8 mouse cellular contexts compared by ENCODE assay signal in genomic region chr1:119504260-119505062, GRCm38 (mm10). TPM values are rescaled to one million over a fixed set of nuclear protein-coding genes. Genes with fewer than 3 reads are reported as not detected.
DNase-seq lines count a peak whose midpoint lies in the region; ATAC-seq and TF ChIP-seq lines count a peak whose summit lies in the region.

Ralb (minus strand) TSS chr1:119504794.

- H3K4me3 ChIP-seq in MEL (ENCODE audit: control insufficient read depth in 1 of 2, insufficient read depth in 1 of 2, low read depth in 2 of 2, low read length in 2 of 2), result peak within 1 kb of the TSS; percentile 71 to 72
- H3K4me3 ChIP-seq in cerebellum, adult 2 months (replicated peaks; ENCODE audit: insufficient read depth, low read depth, low read length), result peak within 1 kb of the TSS; percentile 71
- H3K4me3 ChIP-seq in forebrain, postnatal 0 days (ENCODE audit: low read depth, low read length), result peak within 1 kb of the TSS; percentile 79
- H3K4me3 ChIP-seq in lung, embryonic 15.5 days, result peak within 1 kb of the TSS; percentile 73

- peaks cover 0 to 5% of the 10 kb centered on the region in 2 experiments; a peak in 1 of 4 replicates for H3K36me3 ChIP-seq in MEL (ENCODE audit: control insufficient read depth in 1 of 2, insufficient read depth in 2 of 2, low read length in 2 of 2)
- no peaks in the 10 kb centered on the region for H3K36me3 ChIP-seq in forebrain, postnatal 0 days (ENCODE audit: insufficient read depth)
- H3K36me3 ChIP-seq in lung, embryonic 15.5 days, result peaks cover 15% of the 10 kb centered on the region; the same call in 1 of the 2 replicates

- peak; percentile 99 for DNase-seq in MEL (ENCODE audit: low read depth, low spot score)
- peak; percentile 94 to 97 for DNase-seq in cerebellum, adult 2 months
- DNase-seq in forebrain, postnatal 0 days, result peak; percentile 94
- peak; percentile 98 for DNase-seq in heart, postnatal 4 days
- peak; percentile 96 to 98 for DNase-seq in layer of hippocampus, adult 8-10 months (ENCODE audit: low spot score in 2 of 2)
- DNase-seq in ovary, adult 18-20 months (ENCODE audit: low spot score), result peak; percentile 99
- peak; percentile 93 for DNase-seq in thymus, postnatal 0 days (ENCODE audit: low spot score)

- TF ChIP-seq EP300 in MEL (IDR thresholded peaks at IDR 0.05; ENCODE audit: low read depth in 1 of 2, low read length in 2 of 2), result 0 out of 4 replicates have a peak, but pooled peaks of 1 of the 2 experiments have one; percentile 4

- peak within 1 kb of the TSS; percentile 67 for H3K27ac ChIP-seq in MEL (ENCODE audit: control insufficient read depth, low read depth, low read length)
- H3K27ac ChIP-seq in cerebellum, adult 2 months (ENCODE audit: insufficient read depth, low read length), result peak within 1 kb of the TSS; percentile 26; the same call in 1 of the 2 replicates
- H3K27ac ChIP-seq in forebrain, postnatal 0 days (ENCODE audit: low read depth, low read length), result peak within 1 kb of the TSS; percentile 59; the same call in 1 of the 2 replicates
- peak within 1 kb of the TSS; percentile 85 for H3K27ac ChIP-seq in lung, embryonic 15.5 days

- ATAC-seq in forebrain, postnatal 0 days, result peak; percentile 98
- peak; percentile 96 for ATAC-seq in lung, embryonic 15.5 days (ENCODE audit: borderline replicate concordance, extremely low read depth, low FRiP score, low TSS enrichment)

- H3K27me3 ChIP-seq in MEL (ENCODE audit: control insufficient read depth in 1 of 2, insufficient read depth in 2 of 2, low read length in 2 of 2), result no peaks in the 10 kb centered on the region
- no peaks in the 10 kb centered on the region for H3K27me3 ChIP-seq in cerebellum, adult 2 months (ENCODE audit: control insufficient read depth, insufficient read depth, low read length)
- H3K27me3 ChIP-seq in forebrain, postnatal 0 days (ENCODE audit: insufficient read depth, low read length), result no peaks in the 10 kb centered on the region
- H3K27me3 ChIP-seq in lung, embryonic 15.5 days, result no peaks in the 10 kb centered on the region

- peaks cover 0 to 21% of the 10 kb centered on the region in 2 experiments; a peak in 2 of 4 replicates for H3K4me1 ChIP-seq in MEL (ENCODE audit: control insufficient read depth in 1 of 2, insufficient read depth in 2 of 2, low read length in 2 of 2)
- no peaks in the 10 kb centered on the region for H3K4me1 ChIP-seq in cerebellum, adult 2 months (ENCODE audit: control insufficient read depth, insufficient read depth, low read length)
- peaks cover 8% of the 10 kb centered on the region; the same call in 1 of the 2 replicates for H3K4me1 ChIP-seq in forebrain, postnatal 0 days (ENCODE audit: insufficient read depth)
- peaks cover 54% of the 10 kb centered on the region for H3K4me1 ChIP-seq in lung, embryonic 15.5 days

- under 1% methylated on average over 57 of the region's 57 CpGs for WGBS in cerebellum, adult 2 months
- WGBS in forebrain, postnatal 0 days, result 3% methylated on average over 57 of the region's 57 CpGs
- under 1% methylated on average over 57 of the region's 57 CpGs for WGBS in lung, embryonic 15.5 days

- H3K79me2 ChIP-seq in MEL (ENCODE audit: control insufficient read depth, insufficient read depth, low read length, poor library complexity), result peaks cover 5% of the 10 kb centered on the region; the same call in 1 of the 2 replicates

- H3K9me3 ChIP-seq in MEL (replicated peaks; ENCODE audit: insufficient read depth, low read length), result no peaks in the 10 kb centered on the region
- no peaks in the 10 kb centered on the region for H3K9me3 ChIP-seq in forebrain, postnatal 0 days (ENCODE audit: low read length)
- H3K9me3 ChIP-seq in lung, embryonic 15.5 days, result no peaks in the 10 kb centered on the region

- peak within 1 kb of the TSS; percentile 89 for H3K4me2 ChIP-seq in forebrain, postnatal 0 days (ENCODE audit: low read depth)
- peak within 1 kb of the TSS; percentile 58 for H3K4me2 ChIP-seq in lung, embryonic 15.5 days

- H3K9ac ChIP-seq in MEL (ENCODE audit: control insufficient read depth, low read depth, low read length, poor library complexity, severe bottlenecking), result peak within 1 kb of the TSS; percentile 74
- peak within 1 kb of the TSS; percentile 83 for H3K9ac ChIP-seq in forebrain, postnatal 0 days
- H3K9ac ChIP-seq in lung, embryonic 15.5 days, result peak within 1 kb of the TSS; percentile 76

- no peak for TF ChIP-seq RAD21 in MEL (IDR thresholded peaks at IDR 0.05; ENCODE audit: low read depth, low read length)

- TF ChIP-seq POLR2A in MEL (IDR thresholded peaks at IDR 0.05; ENCODE audit: control insufficient read depth in 1 of 2, insufficient read depth in 1 of 2, low read depth in 1 of 2, low read length in 2 of 2, poor library complexity in 1 of 2), result peak; percentile 52 to 63; a peak in 2 of 4 replicates
- 0 out of 2 replicates have a peak, but pooled peaks have one; percentile 26 for TF ChIP-seq POLR2A in cerebellum, adult 2 months (IDR thresholded peaks at IDR 0.05; ENCODE audit: borderline replicate concordance, insufficient read depth, low read length)

- TF ChIP-seq CTCF in MEL (IDR thresholded peaks at IDR 0.05 in 2 of 3, conservative IDR thresholded peaks at IDR 0.05 in 1 of 3; ENCODE audit: control insufficient read depth in 1 of 3, insufficient read depth in 1 of 3, low read depth in 2 of 3, low read length in 3 of 3, poor library complexity in 1 of 3, severe bottlenecking in 1 of 3), result no peak
- TF ChIP-seq CTCF in cerebellum, adult 2 months (IDR thresholded peaks at IDR 0.05; ENCODE audit: borderline replicate concordance, insufficient read depth, low read depth, low read length), result no peak
- 0 out of 2 replicates have a peak, but pooled peaks have one; percentile 1 for TF ChIP-seq CTCF in forebrain, postnatal 0 days (IDR thresholded peaks at IDR 0.05; ENCODE audit: low read depth)

TF ChIP-seq in MEL, 35 proteins besides CTCF, POLR2A, EP300 and RAD21 (continues in another document):
- TF ChIP-seq BHLHE40 (IDR thresholded peaks at IDR 0.05; ENCODE audit: borderline replicate concordance, low read depth, low read length) (peak; percentile 97), MYC (IDR thresholded peaks at IDR 0.05; ENCODE audit: low read depth, low read length) (peak; percentile 60; the same call in 1 of the 2 replicates), MAZ (IDR thresholded peaks at IDR 0.05; ENCODE audit: low read depth, low read length) (no peak), MYB (IDR thresholded peaks at IDR 0.05; ENCODE audit: low read depth, low read length) (no peak), JUND (IDR thresholded peaks at IDR 0.05; ENCODE audit: low read depth, low read length) (no peak), E2F4 (IDR thresholded peaks at IDR 0.05; ENCODE audit: borderline replicate concordance, low read depth, low read length) (no peak), RCOR1 (IDR thresholded peaks at IDR 0.05; ENCODE audit: low read depth, low read length) (no peak), UBTF (IDR thresholded peaks at IDR 0.05; ENCODE audit: borderline replicate concordance, insufficient read depth, low read depth, low read length) (no peak), ELF1 (IDR thresholded peaks at IDR 0.05; ENCODE audit: low read depth, low read length) (peak; percentile 42; the same call in 1 of the 2 replicates), NRF1 (IDR thresholded peaks at IDR 0.05; ENCODE audit: insufficient read depth, low read depth, low read length, poor library complexity, severe bottlenecking) (0 out of 2 replicates have a peak, but pooled peaks have one; percentile 15), MAFK (IDR thresholded peaks at IDR 0.05; ENCODE audit: borderline replicate concordance, low read depth, low read length) (no peak), TCF12 (IDR thresholded peaks at IDR 0.05; ENCODE audit: low read depth, low read length) (no peak), CHD1 (IDR thresholded peaks at IDR 0.05; ENCODE audit: low read depth, low read length) (no peak), TAL1 (IDR thresholded peaks at IDR 0.05; ENCODE audit: low read length) (no peak), POLR2AphosphoS5 (IDR thresholded peaks at IDR 0.05; ENCODE audit: borderline replicate concordance, low read depth, low read length) (no peak), TBP (IDR thresholded peaks at IDR 0.05; ENCODE audit: low read depth, low read length) (no peak; the same call in 1 of the 2 replicates), POLR2AphosphoS2 (IDR thresholded peaks at IDR 0.05; ENCODE audit: low read length) (no peak), MAX (IDR thresholded peaks at IDR 0.05; ENCODE audit: low read length) (peak; percentile 92), CHD2 (IDR thresholded peaks at IDR 0.05; ENCODE audit: low read length) (no peak), ZMIZ1 (IDR thresholded peaks at IDR 0.05; ENCODE audit: low read depth, low read length) (no peak), KAT2A (conservative IDR thresholded peaks at IDR 0.05; ENCODE audit: low read depth, low read length) (no peak), NELFE (IDR thresholded peaks at IDR 0.05; ENCODE audit: low read depth, low read length) (peak; percentile 56), SIN3A (IDR thresholded peaks at IDR 0.05; ENCODE audit: low read length) (peak; percentile 34), MXI1 (IDR thresholded peaks at IDR 0.05; ENCODE audit: low read depth, low read length) (peak; percentile 95), ETS1 (IDR thresholded peaks at IDR 0.05; ENCODE audit: low read depth, low read length) (0 out of 2 replicates have a peak, but pooled peaks have one; percentile 19), SMC3 (IDR thresholded peaks at IDR 0.05; ENCODE audit: low read depth, low read length) (no peak), USF1 (IDR thresholded peaks at IDR 0.05; ENCODE audit: low read depth, low read length) (peak; percentile 99), USF2 (IDR thresholded peaks at IDR 0.05; ENCODE audit: borderline replicate concordance in 1 of 2, insufficient read depth in 1 of 2, low read depth in 1 of 2, low read length in 2 of 2) (peak; percentile 17 to 80; a peak in 3 of 4 replicates), ZNF384 (IDR thresholded peaks at IDR 0.05; ENCODE audit: low read depth, low read length) (no peak), GATA1 (IDR thresholded peaks at IDR 0.05; ENCODE audit: low read depth, low read length) (no peak)

RNA-seq across cellular contexts. Expression of gene Ralb, which starts in this region (rescaled TPM):
- total RNA-seq in MEL (2012; rRNA removed), result 26.2 and 28.0 TPM in 2 replicates
- polyA plus RNA-seq in MEL (2012; ENCODE audit: insufficient read depth in 1 of 2, insufficient read length in 2 of 2, low read depth in 1 of 2, low replicate concordance in 2 of 2, missing spikeins in 1 of 2), result 10 to 100 TPM in 1 of 2 experiments, not detected in 1; 45.1 TPM
- 24.5 and 25.1 TPM in 2 replicates for polyA plus RNA-seq in cerebellum, adult 2 months (2012; rRNA removed)
- total RNA-seq in forebrain, postnatal 0 days (2014; rRNA removed), result 40.6 and 41.4 TPM in 2 replicates
- 55.1 and 57.3 TPM in 2 replicates for polyA plus RNA-seq in forebrain, postnatal 0 days (2015; fragmentation: Nextera tagmentation; extraction: Ambion mirVana)
- 10 to 100 TPM; 59.2 to 62.2 TPM for total RNA-seq in heart, postnatal 4 days (2021)
- 10 to 100 TPM; 20.2 to 27.6 (median 24.6) TPM for total RNA-seq in layer of hippocampus, adult 8-10 months (2022)
- polyA plus RNA-seq in lung, embryonic 15.5 days (2015; fragmentation: Nextera tagmentation; extraction: Ambion mirVana), result 254 and 264 TPM in 2 replicates
- 82.7 and 87.1 TPM in 2 replicates for polyA plus RNA-seq in thymus, postnatal 0 days (2015; fragmentation: Nextera tagmentation; extraction: Ambion mirVana)

Comparison
In these comparisons a context has a peak if more than half of its experiments do, and no peak if none do; other contexts are left out.
1. Peak in every context shown above with its lines: DNase-seq, ATAC-seq, H3K4me3 ChIP-seq and H3K27ac ChIP-seq.
2. H3K27ac ChIP-seq: peak in every context shown above with its lines; median percentile 85 in lung, embryonic 15.5 days; 67 in MEL; 59 in forebrain, postnatal 0 days; 26 in cerebellum, adult 2 months.